Mouse (Mus musculus): ENCODE results near the gene Garnl3.

GRCm38 (mm10) chr2:33173686-33174085 is 42.2 kb upstream of the Garnl3 start:
- TF ChIP-seq CTCF (IDR thresholded peaks at IDR 0.05; ENCODE audit: control insufficient read depth, insufficient read depth, low read length), result no peak
- no peak for TF ChIP-seq POLR2A (IDR thresholded peaks at IDR 0.05; ENCODE audit: borderline replicate concordance, control insufficient read depth, low read depth, low read length)
